8 mouse cellular contexts compared by ENCODE assay signal in the genomic region with DNA sequence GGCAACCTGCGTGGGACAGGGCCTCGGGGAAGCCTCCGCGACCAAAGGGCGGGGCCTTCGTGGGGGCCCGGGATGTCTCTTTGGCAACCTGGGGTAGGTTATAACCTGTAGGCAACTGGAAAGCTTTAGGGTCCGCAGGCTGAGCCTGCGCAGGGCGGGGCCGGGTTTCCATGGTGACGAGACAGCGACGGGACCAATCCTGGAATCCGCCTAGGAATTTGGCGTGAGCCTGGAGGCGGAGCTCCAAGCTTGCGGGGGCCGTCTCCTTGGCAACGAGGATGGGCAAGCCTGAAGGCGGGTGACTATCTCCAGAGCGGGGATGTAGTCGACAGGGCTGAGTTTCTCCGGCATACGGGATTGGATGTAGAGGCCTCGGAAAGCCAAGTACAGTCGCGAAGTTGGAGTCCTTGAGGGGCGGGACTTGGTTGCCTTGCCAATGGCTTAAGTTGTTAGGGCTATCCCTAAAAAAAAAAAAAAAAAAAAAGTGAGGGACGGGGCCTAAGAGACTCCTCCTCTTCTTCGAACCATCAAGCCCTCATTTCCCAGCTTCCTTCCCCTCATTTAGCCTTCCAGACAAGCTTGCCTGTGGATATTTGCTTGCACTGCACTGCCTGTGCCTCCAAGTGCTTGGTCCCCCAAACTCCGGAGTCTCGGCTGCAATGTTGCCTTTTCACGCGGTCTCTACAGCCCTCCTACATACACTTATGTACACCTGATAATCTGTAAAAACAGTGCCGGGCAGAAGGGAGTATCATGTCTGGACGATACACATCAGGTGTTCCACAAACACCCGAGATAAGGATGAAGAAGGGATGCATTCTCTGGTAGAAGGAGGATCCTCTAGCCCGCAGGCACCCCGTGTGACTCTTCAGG. TPM values are rescaled to one million over a fixed set of nuclear protein-coding genes. Genes with fewer than 3 reads are reported as not detected.
DNase-seq lines count a peak whose midpoint lies in the region; ATAC-seq and TF ChIP-seq lines count a peak whose summit lies in the region.

No protein-coding gene starts in this region.

- H3K9ac ChIP-seq in embryonic facial prominence, embryonic 12.5 days, result peak overlapping the region; percentile 96
- H3K9ac ChIP-seq in limb, embryonic 11.5 days (ENCODE audit: low read length), result 0 out of 2 replicates have a peak overlapping the region, but pooled peaks have one; percentile 13
- H3K9ac ChIP-seq in midbrain, embryonic 13.5 days (replicated peaks), result peak overlapping the region; percentile 59

- no peaks in the 10 kb centered on the region for H3K27me3 ChIP-seq in spleen, adult 2 months (ENCODE audit: control insufficient read depth, insufficient read depth, low read length)
- no peaks in the 10 kb centered on the region for H3K27me3 ChIP-seq in embryonic facial prominence, embryonic 12.5 days
- no peaks in the 10 kb centered on the region for H3K27me3 ChIP-seq in limb, embryonic 11.5 days (ENCODE audit: control insufficient read depth, insufficient read depth, low read length)
- H3K27me3 ChIP-seq in midbrain, embryonic 13.5 days, result no peaks in the 10 kb centered on the region

- no peaks in the 10 kb centered on the region; the same call in 1 of the 2 replicates for H3K36me3 ChIP-seq in spleen, adult 2 months (ENCODE audit: control insufficient read depth, insufficient read depth, low read length)
- peaks cover 2% of the 10 kb centered on the region; the same call in 1 of the 2 replicates for H3K36me3 ChIP-seq in embryonic facial prominence, embryonic 12.5 days
- peaks cover 3% of the 10 kb centered on the region for H3K36me3 ChIP-seq in limb, embryonic 11.5 days (ENCODE audit: control insufficient read depth, insufficient read depth, low read length)
- H3K36me3 ChIP-seq in midbrain, embryonic 13.5 days, result peaks cover under 1% of the 10 kb centered on the region; the same call in 1 of the 2 replicates

- peak; percentile 81 for ATAC-seq in embryonic facial prominence, embryonic 12.5 days (ENCODE audit: insufficient number of reproducible peaks, insufficient read depth, low FRiP score, low TSS enrichment)
- ATAC-seq in limb, embryonic 11.5 days (ENCODE audit: insufficient number of reproducible peaks, low FRiP score, low TSS enrichment, low read depth), result peak; percentile 82
- peak; percentile 84 for ATAC-seq in midbrain, embryonic 13.5 days

- peak overlapping the region; percentile 78 for H3K4me3 ChIP-seq in spleen, adult 2 months (ENCODE audit: extremely low read depth, insufficient read depth, insufficient read length)
- peak overlapping the region; percentile 89 for H3K4me3 ChIP-seq in embryonic facial prominence, embryonic 12.5 days
- peak overlapping the region; percentile 87 for H3K4me3 ChIP-seq in limb, embryonic 11.5 days (ENCODE audit: low read depth, low read length)
- H3K4me3 ChIP-seq in midbrain, embryonic 13.5 days (replicated peaks), result peak overlapping the region; percentile 98

- peaks cover 12% of the 10 kb centered on the region; the same call in 1 of the 2 replicates for H3K4me1 ChIP-seq in spleen, adult 2 months (ENCODE audit: control insufficient read depth, insufficient read depth, insufficient read length)
- peaks cover 28% of the 10 kb centered on the region for H3K4me1 ChIP-seq in embryonic facial prominence, embryonic 12.5 days
- H3K4me1 ChIP-seq in limb, embryonic 11.5 days (ENCODE audit: control insufficient read depth, insufficient read depth, low read length), result peaks cover 14% of the 10 kb centered on the region
- H3K4me1 ChIP-seq in midbrain, embryonic 13.5 days (replicated peaks), result peaks cover 44% of the 10 kb centered on the region

- no peak for TF ChIP-seq CTCF in spleen, adult 2 months (IDR thresholded peaks at IDR 0.05; ENCODE audit: extremely low read depth, insufficient read depth, insufficient read length, insufficient replicate concordance)

- H3K27ac ChIP-seq in spleen, adult 2 months (ENCODE audit: insufficient read depth, low read length), result peak overlapping the region; percentile 75
- H3K27ac ChIP-seq in embryonic facial prominence, embryonic 12.5 days, result peak overlapping the region; percentile 93
- H3K27ac ChIP-seq in limb, embryonic 11.5 days (replicated peaks; ENCODE audit: low read depth, low read length), result peak overlapping the region; percentile 90
- peak overlapping the region; percentile 93 for H3K27ac ChIP-seq in midbrain, embryonic 13.5 days

- peak overlapping the region; percentile 79 for H3K4me2 ChIP-seq in embryonic facial prominence, embryonic 12.5 days (replicated peaks)
- peak overlapping the region; percentile 90 for H3K4me2 ChIP-seq in limb, embryonic 11.5 days (ENCODE audit: low read depth, severe bottlenecking)
- H3K4me2 ChIP-seq in midbrain, embryonic 13.5 days (replicated peaks), result peak overlapping the region; percentile 97

- 14% methylated on average over 39 of the region's 40 CpGs for WGBS in spleen, adult 2 months
- 13% methylated on average over 40 of the region's 40 CpGs for WGBS in embryonic facial prominence, embryonic 12.5 days
- WGBS in limb, embryonic 11.5 days, result 12% methylated on average over 40 of the region's 40 CpGs
- 11% methylated on average over 40 of the region's 40 CpGs for WGBS in midbrain, embryonic 13.5 days

- H3K9me3 ChIP-seq in embryonic facial prominence, embryonic 12.5 days, result no peaks in the 10 kb centered on the region
- H3K9me3 ChIP-seq in limb, embryonic 11.5 days (ENCODE audit: control insufficient read depth, low read length), result no peaks in the 10 kb centered on the region; the same call in 1 of the 2 replicates
- H3K9me3 ChIP-seq in midbrain, embryonic 13.5 days, result 0 out of 2 replicates have a peak, but pooled peaks cover 2% of the 10 kb centered on the region

- no peak for TF ChIP-seq POLR2A in spleen, adult 2 months (IDR thresholded peaks at IDR 0.05; ENCODE audit: low read depth, low read length)

- peak in 1 of 2 experiments; percentile 62 for DNase-seq in spleen, adult 2 months (ENCODE audit: low read depth in 1 of 2, low spot score in 2 of 2)
- DNase-seq in spleen, adult 12 weeks (ENCODE audit: low spot score), result no peak
- peak; percentile 99 for DNase-seq in heart, adult 11 months
- DNase-seq in kidney, adult 18-20 months, result peak; percentile 87
- peak; percentile 92 for DNase-seq in limb, embryonic 11.5 days (ENCODE audit: low spot score)
- peak; percentile 62 to 73 for DNase-seq in spleen, postnatal 36 days (ENCODE audit: low spot score in 2 of 2)

RNA-seq across cellular contexts. Expression of gene Rnf126, which starts 0.9 kb away (rescaled TPM):
- 122 and 217 TPM in 2 replicates for polyA plus RNA-seq in spleen, adult 2 months (2012; rRNA removed)
- polyA plus RNA-seq in embryonic facial prominence, embryonic 12.5 days (2016; fragmentation: Nextera tagmentation; extraction: Ambion mirVana), result 109 and 111 TPM in 2 replicates
- 112 and 118 TPM in 2 replicates for polyA plus RNA-seq in limb, embryonic 11.5 days (2014; fragmentation: Nextera tagmentation; extraction: Ambion mirVana)
- polyA plus RNA-seq in midbrain, embryonic 13.5 days (2015; fragmentation: Nextera tagmentation; extraction: Ambion mirVana), result 71.5 and 82.3 TPM in 2 replicates

RNA-seq across cellular contexts. Expression of gene Fstl3, which starts 9.5 kb away (rescaled TPM):
- 5.8 and 10.9 TPM in 2 replicates for polyA plus RNA-seq in spleen, adult 2 months (2012; rRNA removed)
- polyA plus RNA-seq in embryonic facial prominence, embryonic 12.5 days (2016; fragmentation: Nextera tagmentation; extraction: Ambion mirVana), result 3.5 and 3.7 TPM in 2 replicates
- 1.8 and 1.9 TPM in 2 replicates for polyA plus RNA-seq in limb, embryonic 11.5 days (2014; fragmentation: Nextera tagmentation; extraction: Ambion mirVana)
- 0.63 and 1.1 TPM in 2 replicates for polyA plus RNA-seq in midbrain, embryonic 13.5 days (2015; fragmentation: Nextera tagmentation; extraction: Ambion mirVana)

RNA-seq across cellular contexts. Expression of gene Fgf22, which starts 12.7 kb away (rescaled TPM):
- polyA plus RNA-seq in spleen, adult 2 months (2012; rRNA removed), result not detected in 2 replicates
- 0.33 and 0.65 TPM in 2 replicates for polyA plus RNA-seq in embryonic facial prominence, embryonic 12.5 days (2016; fragmentation: Nextera tagmentation; extraction: Ambion mirVana)
- 0.17 and 0.33 TPM in 2 replicates for polyA plus RNA-seq in limb, embryonic 11.5 days (2014; fragmentation: Nextera tagmentation; extraction: Ambion mirVana)
- 1.1 and 1.3 TPM in 2 replicates for polyA plus RNA-seq in midbrain, embryonic 13.5 days (2015; fragmentation: Nextera tagmentation; extraction: Ambion mirVana)

RNA-seq across cellular contexts. Expression of gene Polrmt, which starts 21.2 kb away (rescaled TPM):
- 60.5 and 62.5 TPM in 2 replicates for polyA plus RNA-seq in spleen, adult 2 months (2012; rRNA removed)
- polyA plus RNA-seq in embryonic facial prominence, embryonic 12.5 days (2016; fragmentation: Nextera tagmentation; extraction: Ambion mirVana), result 49.6 and 54.0 TPM in 2 replicates
- 32.2 and 36.1 TPM in 2 replicates for polyA plus RNA-seq in limb, embryonic 11.5 days (2014; fragmentation: Nextera tagmentation; extraction: Ambion mirVana)
- polyA plus RNA-seq in midbrain, embryonic 13.5 days (2015; fragmentation: Nextera tagmentation; extraction: Ambion mirVana), result 38.5 and 43.9 TPM in 2 replicates

RNA-seq across cellular contexts. Expression of gene Prss57, which starts 23.2 kb away (rescaled TPM):
- polyA plus RNA-seq in spleen, adult 2 months (2012; rRNA removed), result 1.4 and 1.6 TPM in 2 replicates
- 0.06 TPM in 1 of 2 replicates, not detected in the other for polyA plus RNA-seq in embryonic facial prominence, embryonic 12.5 days (2016; fragmentation: Nextera tagmentation; extraction: Ambion mirVana)
- polyA plus RNA-seq in limb, embryonic 11.5 days (2014; fragmentation: Nextera tagmentation; extraction: Ambion mirVana), result not detected in 2 replicates
- not detected in 2 replicates for polyA plus RNA-seq in midbrain, embryonic 13.5 days (2015; fragmentation: Nextera tagmentation; extraction: Ambion mirVana)

Comparison
In these comparisons a context has a peak if more than half of its experiments do, and no peak if none do; other contexts are left out.
1. H3K9ac ChIP-seq: peak in every context shown above with its lines; median percentile 96 in embryonic facial prominence, embryonic 12.5 days; 59 in midbrain, embryonic 13.5 days; 13 in limb, embryonic 11.5 days.